Mouse (Mus musculus): Measurements from ENCODE around the gene Nckap5. TPM values are rescaled to one million over a fixed set of nuclear protein-coding genes. Genes with fewer than 3 reads are reported as not detected.

Nckap5 gene
- polyA plus RNA-seq, 1 experiment: 3.1 TPM

- no peak for DNase-seq (ENCODE audit: extremely low spot score in 1 of 2, low spot score in 1 of 2)
Measured at GRCm38 (mm10) chr1:126719733-126720348, 110.8 kb downstream of the Nckap5 start.

GRCm38 (mm10) chr1:126706611-126707010 lies 124.0 kb downstream of the Nckap5 start:
- no peak for DNase-seq (ENCODE audit: extremely low spot score in 1 of 2, low spot score in 1 of 2)

- no peak for DNase-seq (ENCODE audit: extremely low spot score in 1 of 2, low spot score in 1 of 2)
Measured at GRCm38 (mm10) chr1:126700978-126701320, 129.7 kb downstream of the Nckap5 start.

GRCm38 (mm10) chr1:126700063-126700977 lies 130.3 kb downstream of the Nckap5 start:
- no peak for DNase-seq (ENCODE audit: extremely low spot score in 1 of 2, low spot score in 1 of 2)

- DNase-seq (ENCODE audit: extremely low spot score in 1 of 2, low spot score in 1 of 2): no peak
Measured at GRCm38 (mm10) chr1:126693585-126693984, 137.0 kb downstream of the Nckap5 start.

- DNase-seq (ENCODE audit: extremely low spot score in 1 of 2, low spot score in 1 of 2): peak in 1 of 2 experiments; percentile 36
Measured at GRCm38 (mm10) chr1:126688593-126688992, 142.0 kb downstream of the Nckap5 start.

GRCm38 (mm10) chr1:126686678-126687077 lies 143.9 kb downstream of the Nckap5 start:
- peak in 1 of 2 experiments; percentile 27 for DNase-seq (ENCODE audit: extremely low spot score in 1 of 2, low spot score in 1 of 2)

GRCm38 (mm10) chr1:126683621-126684445 lies 146.8 kb downstream of the Nckap5 start:
- peak; percentile 34 to 65 for DNase-seq (ENCODE audit: extremely low spot score in 1 of 2, low spot score in 1 of 2)

- no peak for DNase-seq (ENCODE audit: extremely low spot score in 1 of 2, low spot score in 1 of 2)
Measured at GRCm38 (mm10) chr1:126681773-126682172, 148.8 kb downstream of the Nckap5 start.

- DNase-seq (ENCODE audit: extremely low spot score in 1 of 2, low spot score in 1 of 2): no peak
Measured at GRCm38 (mm10) chr1:126679348-126679747, 151.3 kb downstream of the Nckap5 start.

- DNase-seq (ENCODE audit: extremely low spot score in 1 of 2, low spot score in 1 of 2): no peak
Measured at GRCm38 (mm10) chr1:126677280-126677679, 153.3 kb downstream of the Nckap5 start.

GRCm38 (mm10) chr1:126676769-126677168 lies 153.8 kb downstream of the Nckap5 start:
- DNase-seq (ENCODE audit: extremely low spot score in 1 of 2, low spot score in 1 of 2): no peak

- DNase-seq (ENCODE audit: extremely low spot score in 1 of 2, low spot score in 1 of 2): no peak
Measured at GRCm38 (mm10) chr1:126675142-126675541, 155.5 kb downstream of the Nckap5 start.

- DNase-seq (ENCODE audit: extremely low spot score in 1 of 2, low spot score in 1 of 2): no peak
Measured at GRCm38 (mm10) chr1:126673238-126673637, 157.4 kb downstream of the Nckap5 start.

- no peak for DNase-seq (ENCODE audit: extremely low spot score in 1 of 2, low spot score in 1 of 2)
Measured at GRCm38 (mm10) chr1:126670507-126670906, 160.1 kb downstream of the Nckap5 start.

- no peak for DNase-seq (ENCODE audit: extremely low spot score in 1 of 2, low spot score in 1 of 2)
Measured at GRCm38 (mm10) chr1:126660098-126660999, 170.2 kb downstream of the Nckap5 start.

GRCm38 (mm10) chr1:126658731-126659130 lies 171.9 kb downstream of the Nckap5 start:
- DNase-seq (ENCODE audit: extremely low spot score in 1 of 2, low spot score in 1 of 2): no peak

GRCm38 (mm10) chr1:126656246-126656645 lies 174.4 kb downstream of the Nckap5 start:
- peak; percentile 60 to 80 for DNase-seq (ENCODE audit: extremely low spot score in 1 of 2, low spot score in 1 of 2)

- DNase-seq (ENCODE audit: extremely low spot score in 1 of 2, low spot score in 1 of 2): no peak
Measured at GRCm38 (mm10) chr1:126652085-126652484, 178.5 kb downstream of the Nckap5 start.

GRCm38 (mm10) chr1:126650806-126651205 lies 179.8 kb downstream of the Nckap5 start:
- no peak for DNase-seq (ENCODE audit: extremely low spot score in 1 of 2, low spot score in 1 of 2)
